Mouse (Mus musculus) MEL (cell line): ENCODE measurements at regions not wholly inside any gene's neighbourhood (a gene's known extent, or its start where the extent isn't known, plus 50 kb on each side); places are given as distances from the start of the nearest gene placed in this dataset.

Experiments
- DNase-seq: peaks from one replicate; pipeline ENCODE4 v3.0.0; 2011; ENCODE audit warnings: low read depth, low spot score
- H3K27ac ChIP-seq: 2 replicates; pipeline ENCODE4 v1.5.1; 2012; ENCODE audit warnings: low read depth, mild to moderate bottlenecking, control low read depth, low read length, moderate library complexity; ENCODE audit not compliant: control insufficient read depth
- H3K27me3 ChIP-seq, 2 experiments: fragments of 150-350 bp in 1 of 2; sonication (generic) in 1 of 2; 2 replicates each; pipeline ENCODE4 v1.6.1; 2012; ENCODE audit warnings: low read length in 2 of 2, mild to moderate bottlenecking in 2 of 2, improper control_type of control experiment in 1 of 2, moderate library complexity in 1 of 2; ENCODE audit not compliant: insufficient read depth in 2 of 2, control insufficient read depth in 1 of 2
- H3K36me3 ChIP-seq, 2 experiments: 2 replicates each; pipeline ENCODE4 v1.6.1; 2012 to 2014; ENCODE audit warnings: low read length in 2 of 2, improper control_type of control experiment in 1 of 2, inconsistent platforms in 1 of 2, mild to moderate bottlenecking in 1 of 2; ENCODE audit not compliant: insufficient read depth in 2 of 2, control insufficient read depth in 1 of 2
- H3K4me1 ChIP-seq, 2 experiments: fragments of 150-350 bp in 1 of 2; sonication (generic) in 1 of 2; 2 replicates each; pipeline ENCODE4 v1.6.1; 2012; ENCODE audit warnings: low read length in 2 of 2, improper control_type of control experiment in 1 of 2, mild to moderate bottlenecking in 1 of 2; ENCODE audit not compliant: insufficient read depth in 2 of 2, control insufficient read depth in 1 of 2
- H3K4me3 ChIP-seq, 2 experiments: fragments of 150-350 bp in 1 of 2; sonication (generic) in 1 of 2; 2 replicates each; pipeline ENCODE4 v1.5.1; 2012; ENCODE audit warnings: low read depth in 2 of 2, low read length in 2 of 2, mild to moderate bottlenecking in 2 of 2, moderate library complexity in 2 of 2, control low read depth in 1 of 2, improper control_type of control experiment in 1 of 2; ENCODE audit not compliant: control insufficient read depth in 1 of 2, insufficient read depth in 1 of 2
- H3K79me2 ChIP-seq: 2 replicates; pipeline ENCODE4 v1.6.1; 2012; ENCODE audit warnings: mild to moderate bottlenecking, low read length, moderate library complexity; ENCODE audit not compliant: control insufficient read depth, poor library complexity, insufficient read depth
- H3K9ac ChIP-seq: 2 replicates; pipeline ENCODE4 v1.6.1; 2012; ENCODE audit warnings: low read depth, mild to moderate bottlenecking, control low read depth, low read length, moderate library complexity; ENCODE audit not compliant: control insufficient read depth, poor library complexity, severe bottlenecking
- H3K9me3 ChIP-seq: fragments of 150-350 bp; sonication (generic); replicated peaks from 2 replicates; pipeline ENCODE4 v1.6.1; 2012; ENCODE audit warnings: mild to moderate bottlenecking, low read length, improper control_type of control experiment, moderate library complexity; ENCODE audit not compliant: insufficient read depth
- BHLHE40 ChIP-seq: IDR thresholded peaks from 2 replicates; pipeline ENCODE4 v1.6.1; 2012; ENCODE audit warnings: low read depth, mild to moderate bottlenecking, inconsistent platforms, low read length, improper control_type of control experiment, borderline replicate concordance
- CHD1 ChIP-seq: IDR thresholded peaks from 2 replicates; pipeline ENCODE4 v1.6.1; 2012; ENCODE audit warnings: low read depth, mild to moderate bottlenecking, inconsistent platforms, low read length, improper control_type of control experiment
- CHD2 ChIP-seq: IDR thresholded peaks from 2 replicates; pipeline ENCODE4 v1.6.1; 2011; ENCODE audit warnings: low read length, improper control_type of control experiment
- E2F4 ChIP-seq: IDR thresholded peaks from 2 replicates; pipeline ENCODE4 v1.6.1; 2011; ENCODE audit warnings: low read depth, low read length, improper control_type of control experiment, borderline replicate concordance
- ELF1 ChIP-seq: IDR thresholded peaks from 2 replicates; pipeline ENCODE4 v1.6.1; 2014; ENCODE audit warnings: low read depth, mild to moderate bottlenecking, inconsistent platforms, low read length, improper control_type of control experiment, moderate library complexity
- EP300 ChIP-seq, 2 experiments: IDR thresholded peaks; 2 replicates each; pipeline ENCODE4 v1.6.1; 2011; ENCODE audit warnings: improper control_type of control experiment in 2 of 2, low read length in 2 of 2, low read depth in 1 of 2, mild to moderate bottlenecking in 1 of 2
- ETS1 ChIP-seq: IDR thresholded peaks from 2 replicates; pipeline ENCODE4 v1.6.1; 2012; ENCODE audit warnings: low read depth, mild to moderate bottlenecking, inconsistent platforms, low read length, improper control_type of control experiment, moderate library complexity
- GABPA ChIP-seq: IDR thresholded peaks from 2 replicates; pipeline ENCODE4 v1.6.1; 2012; ENCODE audit warnings: low read depth, mild to moderate bottlenecking, inconsistent platforms, low read length, improper control_type of control experiment, moderate library complexity
- HCFC1 ChIP-seq: IDR thresholded peaks from 2 replicates; pipeline ENCODE4 v1.6.1; 2012; ENCODE audit warnings: low read depth, mild to moderate bottlenecking, inconsistent platforms, low read length, improper control_type of control experiment, moderate library complexity
- JUND ChIP-seq: IDR thresholded peaks from 2 replicates; pipeline ENCODE4 v1.6.1; 2011; ENCODE audit warnings: low read depth, mild to moderate bottlenecking, improper control_type of control experiment, low read length
- MAX ChIP-seq: IDR thresholded peaks from 2 replicates; pipeline ENCODE4 v1.6.1; 2011; ENCODE audit warnings: low read length, improper control_type of control experiment
- MAZ ChIP-seq: IDR thresholded peaks from 2 replicates; pipeline ENCODE4 v1.6.1; 2012; ENCODE audit warnings: low read depth, mild to moderate bottlenecking, inconsistent platforms, low read length, improper control_type of control experiment
- MEF2A ChIP-seq: IDR thresholded peaks from 2 replicates; pipeline ENCODE4 v1.6.1; 2014; ENCODE audit warnings: low read depth, mild to moderate bottlenecking, inconsistent platforms, low read length, improper control_type of control experiment; ENCODE audit not compliant: poor library complexity, insufficient replicate concordance, severe bottlenecking; ENCODE audit errors: extremely low read depth
- MYB ChIP-seq: IDR thresholded peaks from 2 replicates; pipeline ENCODE4 v1.6.1; 2011; ENCODE audit warnings: mild to moderate bottlenecking, low read depth, low read length, improper control_type of control experiment
- NELFE ChIP-seq: IDR thresholded peaks from 2 replicates; pipeline ENCODE4 v1.6.1; 2011; ENCODE audit warnings: low read depth, low read length, improper control_type of control experiment
- POLR2A ChIP-seq, 2 experiments: IDR thresholded peaks; 2 replicates each; pipeline ENCODE4 v1.6.1; 2011 to 2012; ENCODE audit warnings: low read length in 2 of 2, mild to moderate bottlenecking in 2 of 2, control low read depth in 1 of 2, improper control_type of control experiment in 1 of 2, low read depth in 1 of 2, moderate library complexity in 1 of 2; ENCODE audit not compliant: control insufficient read depth in 1 of 2, insufficient read depth in 1 of 2, poor library complexity in 1 of 2
- POLR2AphosphoS5 ChIP-seq: IDR thresholded peaks from 2 replicates; pipeline ENCODE4 v1.6.1; 2012; ENCODE audit warnings: low read depth, borderline replicate concordance, mild to moderate bottlenecking, inconsistent platforms, low read length, moderate library complexity, mixed read lengths
- TBP ChIP-seq: IDR thresholded peaks from 2 replicates; pipeline ENCODE4 v1.8.0; 2011; ENCODE audit warnings: low read depth, low read length, improper control_type of control experiment
- TCF12 ChIP-seq: IDR thresholded peaks from 2 replicates; pipeline ENCODE4 v1.6.1; 2014; ENCODE audit warnings: low read depth, mild to moderate bottlenecking, inconsistent platforms, low read length, improper control_type of control experiment, moderate library complexity
- USF2 ChIP-seq, 2 experiments: IDR thresholded peaks; 2 replicates each; pipeline ENCODE4 v1.6.1; 2011 to 2012; ENCODE audit warnings: improper control_type of control experiment in 2 of 2, low read length in 2 of 2, borderline replicate concordance in 1 of 2, inconsistent platforms in 1 of 2, low read depth in 1 of 2, mild to moderate bottlenecking in 1 of 2; ENCODE audit not compliant: insufficient read depth in 1 of 2
- ZC3H11A ChIP-seq: IDR thresholded peaks from 2 replicates; pipeline ENCODE4 v1.6.1; 2012; ENCODE audit warnings: low read depth, mild to moderate bottlenecking, inconsistent platforms, low read length, improper control_type of control experiment
- ZMIZ1 ChIP-seq: IDR thresholded peaks from 2 replicates; pipeline ENCODE4 v1.6.1; 2012; ENCODE audit warnings: low read depth, mild to moderate bottlenecking, inconsistent platforms, low read length, improper control_type of control experiment, moderate library complexity

DNA sequence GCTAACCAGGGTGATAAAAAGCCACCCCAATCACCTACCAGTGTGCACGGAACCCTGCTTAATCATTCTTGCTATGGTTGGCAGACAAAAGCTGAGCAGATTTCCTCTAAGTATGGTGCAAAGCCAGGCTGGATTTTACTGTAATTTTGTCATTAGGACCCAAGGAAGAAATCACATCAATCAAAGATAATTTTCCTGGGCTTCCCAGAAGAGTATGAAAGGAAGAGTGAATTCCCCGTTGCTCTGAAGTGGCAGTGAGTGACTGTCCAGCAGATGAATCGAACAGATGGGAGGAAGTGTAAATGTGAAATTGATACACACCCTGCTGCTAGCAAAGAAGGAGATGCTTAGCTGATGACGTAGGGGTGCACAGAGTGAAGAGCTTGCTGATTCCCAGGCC lies 232.2 kb downstream of the Nucb2 start:
- Histone ChIP-seq H3K9ac (no peak overlapping the region), H3K79me2 (no peaks in the 10 kb centered on the region), H3K9me3 (no peaks in the 10 kb centered on the region), H3K27ac (no peak overlapping the region), H3K4me3 (no peak overlapping the region), H3K27me3 (no peaks in the 10 kb centered on the region), H3K36me3 (no peaks in the 10 kb centered on the region), H3K4me1 (no peaks in the 10 kb centered on the region)
- no peak for DNase-seq
- TF ChIP-seq ETS1 (no peak), BHLHE40 (no peak), MEF2A (no peak), ZC3H11A (no peak), ZMIZ1 (no peak), GABPA (no peak), MAZ (no peak), E2F4 (no peak), POLR2A (IDR thresholded peaks at IDR 0.05; ENCODE audit: control insufficient read depth in 1 of 2, insufficient read depth in 1 of 2, low read depth in 1 of 2, low read length in 2 of 2, poor library complexity in 1 of 2) (no peak), CHD1 (no peak)

DNA sequence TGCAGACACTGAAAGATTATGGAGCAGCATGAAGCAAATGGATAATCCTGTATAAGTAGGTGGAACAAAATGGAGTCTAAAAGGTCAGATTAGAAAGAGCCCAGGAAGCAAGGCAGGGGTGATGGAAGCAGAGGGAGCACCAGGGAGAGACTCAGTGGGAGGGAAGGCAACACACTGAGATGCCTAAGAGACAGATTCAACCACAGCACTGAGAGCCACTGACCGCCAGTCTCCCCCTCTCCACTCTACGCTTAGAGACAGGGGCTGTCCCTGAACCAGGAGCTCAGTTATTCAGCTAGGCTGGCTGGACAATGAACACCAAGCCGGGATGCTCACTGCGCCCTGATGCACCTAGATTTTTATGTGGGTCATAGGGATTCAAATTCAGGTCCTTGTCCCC lies 233.8 kb downstream of the Nucb2 start:
- no peak for DNase-seq
- Histone ChIP-seq H3K79me2 (no peaks in the 10 kb centered on the region), H3K27me3 (no peaks in the 10 kb centered on the region), H3K27ac (no peak overlapping the region), H3K4me3 (no peak overlapping the region), H3K36me3 (no peaks in the 10 kb centered on the region), H3K4me1 (no peaks in the 10 kb centered on the region), H3K9ac (no peak overlapping the region), H3K9me3 (no peaks in the 10 kb centered on the region)
- TF ChIP-seq MAX (no peak), HCFC1 (no peak), JUND (no peak), MYB (no peak), ELF1 (no peak), TBP (no peak), CHD2 (no peak), ZC3H11A (no peak), USF2 (IDR thresholded peaks at IDR 0.05; ENCODE audit: borderline replicate concordance in 1 of 2, insufficient read depth in 1 of 2, low read depth in 1 of 2, low read length in 2 of 2) (no peak), TCF12 (no peak), NELFE (no peak), POLR2AphosphoS5 (no peak), ETS1 (no peak), EP300 (IDR thresholded peaks at IDR 0.05; ENCODE audit: low read depth in 1 of 2, low read length in 2 of 2) (no peak)
